Mouse (Mus musculus) layer of hippocampus, postnatal 25 days (tissue): ENCODE measurements around the gene Rhot1. TPM values are rescaled to one million over a fixed set of nuclear protein-coding genes. Genes with fewer than 3 reads are reported as not detected.

Experiments used
- DNase-seq, 2 experiments: peaks; one replicate each; pipeline ENCODE4 v3.0.0; 2022; ENCODE audit warnings: mixed read lengths in 2 of 2, low spot score in 1 of 2; ENCODE audit errors: extremely low spot score in 1 of 2
- total RNA-seq, 2 experiments: library from RNA; stranded (reverse); gene quantifications; 2 replicates each; pipeline ENCODE4 v1.2.3; 2021

Gene Rhot1
- total RNA-seq, 2 experiments from 2014 or later: 68.2 to 71.2 TPM

DNA sequence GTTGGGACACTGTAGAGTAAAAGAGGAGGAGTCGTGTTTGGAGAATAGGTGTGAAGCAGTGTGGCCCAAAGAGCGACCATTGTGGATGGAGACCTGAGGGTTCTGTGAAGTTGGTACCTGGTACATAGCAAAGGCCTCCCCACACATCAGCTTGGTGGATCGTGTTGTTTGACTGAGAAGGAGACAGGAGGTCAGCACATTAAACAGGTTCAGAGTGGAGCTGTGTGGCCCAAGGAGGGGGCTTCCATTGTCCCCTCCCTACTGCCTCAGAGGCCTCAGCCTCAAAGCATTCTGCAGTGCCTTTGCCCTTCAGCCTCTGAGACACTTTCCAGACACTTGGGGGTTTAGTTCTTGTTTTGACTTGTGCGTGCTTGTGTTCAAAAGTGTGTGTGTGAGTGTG lies 105.1 kb downstream of the Rhot1 start:
- no peak for DNase-seq

DNA sequence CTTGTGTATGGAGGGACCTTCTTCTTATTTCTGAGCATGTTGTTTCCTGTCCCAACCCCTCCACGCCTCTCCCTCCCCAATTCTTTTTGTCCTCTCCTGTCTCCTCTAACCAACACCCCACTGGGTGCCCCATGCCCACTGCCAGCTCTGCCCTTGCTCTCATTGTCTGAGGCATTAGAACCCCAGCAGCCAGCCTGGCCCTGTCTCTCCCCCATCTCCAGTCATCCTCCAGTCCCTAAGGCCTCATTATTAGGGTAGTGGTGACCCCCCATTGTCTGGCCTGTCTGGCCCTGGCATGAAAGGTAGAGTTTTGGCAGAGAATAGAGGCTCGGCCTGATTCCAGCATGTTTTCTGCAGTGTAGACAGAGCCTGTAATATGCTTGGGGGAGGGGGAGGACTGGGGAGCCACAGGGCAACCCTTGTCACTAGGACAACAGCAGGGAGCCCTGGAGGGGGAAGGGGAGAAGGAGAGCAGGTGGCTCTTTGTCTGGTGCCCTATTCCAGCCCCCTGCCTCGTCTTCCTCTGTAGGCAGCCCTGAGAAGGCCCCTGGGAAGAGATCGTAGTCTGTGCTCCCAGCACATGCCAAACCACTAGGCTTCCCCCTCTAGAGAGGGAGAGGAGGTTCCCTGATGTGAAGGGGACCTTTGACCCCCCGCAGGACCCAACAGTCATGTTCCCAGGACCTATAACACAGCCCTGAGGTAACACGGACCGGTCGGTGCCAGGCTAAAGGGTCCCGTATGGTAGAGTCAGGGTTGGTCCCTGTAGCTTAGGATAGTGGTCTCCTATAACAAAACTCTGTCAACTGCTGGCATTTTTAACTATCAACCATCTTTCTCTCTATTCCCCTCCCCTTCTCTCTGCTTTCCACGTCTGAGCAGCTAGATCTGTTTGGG lies 107.2 kb downstream of the Rhot1 start:
- no peak for DNase-seq

Other genes with a start within 250 kb of the Rhot1 start
- gene Utp6, start 246.6 kb upstream of the Rhot1 start, total RNA-seq: 10 to 100 TPM; 32.3 to 36.1 TPM
- 10 to 100 TPM; 33.9 to 38.1 TPM for gene Suz12, start 215.9 kb upstream of the Rhot1 start, total RNA-seq
- gene Crlf3, start 128.0 kb upstream of the Rhot1 start, total RNA-seq: 10 to 100 TPM; 16.7 to 22.1 TPM
- 1 to 10 TPM; 3.5 to 4.1 TPM for gene Atad5, start 119.6 kb upstream of the Rhot1 start, total RNA-seq
- 10 to 100 TPM in 1 of 2 experiments, 1 to 10 TPM in 1; 9.2 to 10.8 TPM for gene Tefm, start 66.8 kb upstream of the Rhot1 start, total RNA-seq
- gene Adap2, start 54.9 kb upstream of the Rhot1 start, total RNA-seq: 1 to 10 TPM; 7.0 to 7.4 TPM
- 1 to 10 TPM; 3.5 to 3.9 TPM for gene Rnf135, start 25.2 kb upstream of the Rhot1 start, total RNA-seq
- gene Rhbdl3, start 91.9 kb downstream of the Rhot1 start, total RNA-seq: 10 to 100 TPM; 27.4 to 28.3 TPM
- 10 to 100 TPM; 48.6 to 53.0 TPM for gene 5730455P16Rik, start 169.0 kb downstream of the Rhot1 start, total RNA-seq
- gene Zfp207, start 174.3 kb downstream of the Rhot1 start, total RNA-seq: 100 to 1,000 TPM; 133 to 153 TPM
- gene Psmd11, start 219.6 kb downstream of the Rhot1 start, total RNA-seq: 10 to 100 TPM; 91.5 to 93.1 TPM